Mouse (Mus musculus) spleen, adult 2 months (tissue): Measurements from ENCODE around the gene Mill2. TPM values are rescaled to one million over a fixed set of nuclear protein-coding genes. Genes with fewer than 3 reads are reported as not detected.

Source experiments
- DNase-seq, 2 experiments: peaks; one replicate each; pipeline versions ENCODE4 v3.0.0 to v3.0.0-alpha.2; 2012 to 2021; ENCODE audit warnings: low spot score in 2 of 2, low read depth in 1 of 2
- H3K27ac ChIP-seq: fragments of 200-500 bp; 2 replicates; pipeline ENCODE4 v1.5.1; 2012; ENCODE audit warnings: low read length, inconsistent platforms; ENCODE audit not compliant: insufficient read depth
- H3K27me3 ChIP-seq: fragments of 200-500 bp; 2 replicates; pipeline ENCODE4 v1.6.1; 2012; ENCODE audit warnings: mild to moderate bottlenecking, moderate library complexity, low read length, inconsistent platforms; ENCODE audit not compliant: control insufficient read depth, insufficient read depth
- H3K36me3 ChIP-seq: fragments of 200-500 bp; 2 replicates; pipeline ENCODE4 v1.6.1; 2012; ENCODE audit warnings: mild to moderate bottlenecking, low read length, inconsistent platforms; ENCODE audit not compliant: control insufficient read depth, insufficient read depth
- H3K4me1 ChIP-seq: fragments of 200-500 bp; 2 replicates; pipeline ENCODE4 v1.6.1; 2011; ENCODE audit warnings: inconsistent platforms; ENCODE audit not compliant: control insufficient read depth, insufficient read depth, insufficient read length
- H3K4me3 ChIP-seq: fragments of 200-500 bp; 2 replicates; pipeline ENCODE4 v1.5.1; 2011; ENCODE audit warnings: mild to moderate bottlenecking, inconsistent platforms; ENCODE audit not compliant: insufficient read depth, insufficient read length; ENCODE audit errors: extremely low read depth
- CTCF ChIP-seq: fragments of 200-500 bp; IDR thresholded peaks from 2 replicates; pipeline ENCODE4 v1.5.1; 2011; ENCODE audit warnings: mild to moderate bottlenecking, inconsistent platforms; ENCODE audit not compliant: insufficient read depth, insufficient read length, insufficient replicate concordance; ENCODE audit errors: extremely low read depth
- POLR2A ChIP-seq: fragments of 200-500 bp; IDR thresholded peaks from 2 replicates; pipeline ENCODE4 v1.6.1; 2011; ENCODE audit warnings: low read depth, low read length, inconsistent platforms
- WGBS: fragments of 180-500 bp; shearing (Covaris S2); methylation state at CpG from one replicate; pipeline ENCODE4 v1.1.7; 2018; 5-methylcytosine and 5-hydroxymethylcytosine counted together
- polyA plus RNA-seq: library from polyadenylated mRNA; depleted of rRNA; stranded (reverse); fragments of >200 nt; gene quantifications from 2 replicates; pipeline ENCODE4 v1.2.3, GENCODE M21; 2012; rRNA removed

The Mill2 gene
- polyA plus RNA-seq, 1 experiment = 2.4 TPM

DNA sequence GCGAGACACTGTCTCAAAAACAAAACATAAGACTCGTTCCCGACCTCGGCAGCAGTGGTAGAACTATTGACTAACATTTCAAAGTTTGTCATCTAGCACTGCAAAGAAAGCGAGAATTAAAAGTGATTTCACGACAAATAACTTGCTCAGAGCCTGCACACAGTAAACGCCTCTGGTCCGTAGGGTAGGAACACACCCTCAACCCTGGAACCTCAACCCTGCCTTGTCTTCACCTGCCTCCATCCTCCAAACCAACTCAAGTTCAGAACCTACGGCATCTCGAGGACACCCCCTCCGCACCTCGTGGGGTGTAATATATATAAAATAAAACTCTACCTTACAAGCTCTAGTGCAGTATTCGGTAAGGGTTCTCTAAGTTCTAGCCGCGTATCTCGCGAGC, 70.0 kb downstream of the Mill2 start:
- WGBS = 2% methylated on average over 17 of the region's 17 CpGs

DNA sequence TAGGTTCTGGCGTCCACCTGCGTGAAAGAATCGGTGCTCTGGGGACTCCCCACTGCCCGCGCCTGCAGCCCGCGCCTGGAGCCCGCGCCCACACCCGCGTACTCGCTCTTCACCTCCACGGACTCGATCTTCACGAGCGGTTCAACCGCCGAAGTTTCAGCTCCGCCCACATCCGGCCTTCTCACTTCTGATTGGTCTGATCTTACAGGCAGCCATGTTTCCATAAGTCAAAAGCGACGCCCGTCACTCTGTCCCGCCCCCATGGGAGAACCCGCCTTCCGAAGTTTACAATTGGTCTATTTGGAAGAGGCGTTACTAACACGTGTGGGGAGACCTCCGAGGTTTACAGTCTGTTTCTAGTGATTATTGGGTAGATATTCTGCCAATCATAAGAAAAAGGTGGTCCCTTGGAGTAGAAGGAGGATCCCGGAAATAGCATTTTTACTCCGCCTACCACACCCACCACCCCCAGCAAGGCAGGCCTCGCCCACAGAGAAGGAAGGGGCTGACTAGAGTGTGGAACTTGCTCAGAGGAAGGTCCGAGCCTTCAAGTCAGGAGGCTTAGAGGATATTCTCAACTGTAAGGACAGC, 70.6 kb downstream of the Mill2 start, which contains the start of gene Ccdc61:
Gene Ccdc61 (minus strand): TSS at position 175 of the 591 bp plus-strand sequence.
- no peaks in the 10 kb centered on the region for H3K36me3 ChIP-seq
- H3K27ac ChIP-seq = peak within 1 kb of the TSS; percentile 36; the same call in 1 of the 2 replicates
- under 1% methylated on average over 33 of the region's 33 CpGs for WGBS
- peak; percentile 92 to 99 for DNase-seq
- H3K4me1 ChIP-seq = no peaks in the 10 kb centered on the region; the same call in 1 of the 2 replicates
- peak within 1 kb of the TSS; percentile 81 for H3K4me3 ChIP-seq
- H3K27me3 ChIP-seq = no peaks in the 10 kb centered on the region
- TF ChIP-seq POLR2A = peak; percentile 72
- no peak for TF ChIP-seq CTCF

More for the DNA sequence above, 70.0 kb downstream of the Mill2 start:
- Histone ChIP-seq H3K36me3 (no peaks in the 10 kb centered on the region), H3K27ac (peak overlapping the region; percentile 36; the same call in 1 of the 2 replicates), H3K4me3 (peak overlapping the region; percentile 81), H3K27me3 (no peaks in the 10 kb centered on the region), H3K4me1 (no peaks in the 10 kb centered on the region; the same call in 1 of the 2 replicates)
- TF ChIP-seq CTCF (no peak), POLR2A (no peak)
- no peak for DNase-seq

Other genes starting within 250 kb of the Mill2 start
- gene Psg23, start 223.5 kb upstream of the Mill2 start, polyA plus RNA-seq = not detected in 2 replicates
- not detected in 2 replicates for gene Psg21, start 183.2 kb upstream of the Mill2 start, polyA plus RNA-seq
- gene Psg20, start 153.8 kb upstream of the Mill2 start, polyA plus RNA-seq = not detected in 2 replicates
- not detected in 2 replicates for gene Psg22, start 121.9 kb upstream of the Mill2 start, polyA plus RNA-seq
- gene Psg19, start 41.4 kb upstream of the Mill2 start, polyA plus RNA-seq = not detected in 2 replicates
- 0.05 TPM in 1 of 2 replicates, not detected in the other for gene Psg17, start 18.4 kb upstream of the Mill2 start, polyA plus RNA-seq
- gene Pglyrp1, start 31.4 kb downstream of the Mill2 start, polyA plus RNA-seq = 93.4 and 164 TPM in 2 replicates
- gene Ccdc61, start 70.4 kb downstream of the Mill2 start, polyA plus RNA-seq = 13.0 and 25.5 TPM in 2 replicates
- 0.68 and 0.90 TPM in 2 replicates for gene Nova2, start 85.9 kb downstream of the Mill2 start, polyA plus RNA-seq
- not detected in 2 replicates for gene Nanos2, start 147.4 kb downstream of the Mill2 start, polyA plus RNA-seq
- 2.5 and 4.0 TPM in 2 replicates for gene Mypop, start 151.3 kb downstream of the Mill2 start, polyA plus RNA-seq
- gene Irf2bp1, start 164.1 kb downstream of the Mill2 start, polyA plus RNA-seq = 23.8 and 32.9 TPM in 2 replicates
- gene Foxa3, start 183.6 kb downstream of the Mill2 start, polyA plus RNA-seq = 0.38 and 0.49 TPM in 2 replicates
- 67.2 and 88.3 TPM in 2 replicates for gene Sympk, start 184.4 kb downstream of the Mill2 start, polyA plus RNA-seq
- 0.06 TPM in 1 of 2 replicates, not detected in the other for gene Rsph6a, start 214.7 kb downstream of the Mill2 start, polyA plus RNA-seq
- 26.6 and 31.9 TPM in 2 replicates for gene Dmwd, start 236.3 kb downstream of the Mill2 start, polyA plus RNA-seq
- 175 and 182 TPM in 2 replicates for gene Dmpk, start 243.9 kb downstream of the Mill2 start, polyA plus RNA-seq